Mouse (Mus musculus) neural tube, embryonic 13.5 days (tissue): Measurements from ENCODE around the gene Pax2. TPM values are rescaled to one million over a fixed set of nuclear protein-coding genes. Genes with fewer than 3 reads are reported as not detected.
A peak's percentile ranks its signal among the peaks of the same experiment; 100 is the strongest.

Source experiments
- ATAC-seq: fragments of 200-750 bp; cut with Nextera tagmentation; 2 replicates; pipeline ENCODE4 v1.8.0; 2017; ENCODE audit warnings: low read depth, mild to moderate bottlenecking, moderate TSS enrichment, moderate library complexity
- H3K27ac ChIP-seq: fragments of 300-500 bp; sonication (generic); replicated peaks from 2 replicates; pipeline ENCODE4 v1.5.1; 2015; ENCODE audit warnings: moderate library complexity, mild to moderate bottlenecking, inconsistent platforms
- H3K27me3 ChIP-seq: fragments of 300-500 bp; sonication (generic); 2 replicates; pipeline ENCODE4 v1.6.1; 2015; ENCODE audit warnings: mild to moderate bottlenecking, inconsistent platforms
- H3K36me3 ChIP-seq: fragments of 300-500 bp; sonication (generic); 2 replicates; pipeline ENCODE4 v1.6.1; 2015; ENCODE audit warnings: mild to moderate bottlenecking, inconsistent platforms
- H3K4me1 ChIP-seq: fragments of 300-500 bp; sonication (generic); replicated peaks from 2 replicates; pipeline ENCODE4 v1.6.1; 2015; ENCODE audit warnings: inconsistent platforms
- H3K4me2 ChIP-seq: fragments of 300-500 bp; sonication (generic); 2 replicates; pipeline ENCODE4 v1.6.1; 2015; ENCODE audit warnings: inconsistent platforms, mild to moderate bottlenecking, moderate library complexity
- H3K4me3 ChIP-seq: fragments of 300-500 bp; sonication (generic); 2 replicates; pipeline ENCODE4 v1.5.1; 2015; ENCODE audit warnings: mild to moderate bottlenecking, inconsistent platforms
- H3K9ac ChIP-seq: fragments of 300-500 bp; sonication (generic); 2 replicates; pipeline ENCODE4 v1.6.1; 2015; ENCODE audit warnings: moderate library complexity, mild to moderate bottlenecking, inconsistent platforms
- H3K9me3 ChIP-seq: fragments of 300-500 bp; sonication (generic); 2 replicates; pipeline ENCODE4 v1.6.1; 2016; ENCODE audit warnings: inconsistent platforms
- WGBS: fragments of 180-500 bp; shearing (Covaris S2); methylation state at CpG from one replicate; pipeline ENCODE4 v1.1.7; 2015; 5-methylcytosine and 5-hydroxymethylcytosine counted together
- polyA plus RNA-seq: library from polyadenylated mRNA; unstranded; fragments of >200 nt; fragmentation: Nextera tagmentation; extraction: Ambion mirVana; gene quantifications from 2 replicates; pipeline ENCODE4 v1.2.1, GENCODE M21; 2015

Gene Pax2
- polyA plus RNA-seq, 1 experiment from 2014 or later: 25.2 TPM

- peak overlapping the region; percentile 72 for H3K9ac ChIP-seq
- no peaks in the 10 kb centered on the region for H3K9me3 ChIP-seq
- H3K4me3 ChIP-seq: peak overlapping the region; percentile 35
- H3K27ac ChIP-seq: peak overlapping the region; percentile 92
- peak overlapping the region; percentile 57 for H3K4me2 ChIP-seq
- no peaks in the 10 kb centered on the region for H3K36me3 ChIP-seq
- 1% methylated on average over 42 of the region's 42 CpGs for WGBS
- H3K27me3 ChIP-seq: peaks cover 100% of the 10 kb centered on the region
- 0 out of 2 replicates have a peak, but pooled peaks have one; percentile 15 for ATAC-seq
- peaks cover 37% of the 10 kb centered on the region for H3K4me1 ChIP-seq
Measured at GRCm38 (mm10) chr19:44750051-44751041, 5.5 kb upstream of the Pax2 start.

GRCm38 (mm10) chr19:44751042-44751441, 4.8 kb upstream of the Pax2 start:
- H3K27ac ChIP-seq: peak overlapping the region; percentile 92
- peaks cover 100% of the 10 kb centered on the region for H3K27me3 ChIP-seq
- peak overlapping the region; percentile 35 for H3K4me3 ChIP-seq

GRCm38 (mm10) chr19:44751551-44751950, 4.3 kb upstream of the Pax2 start:
- Histone ChIP-seq H3K9ac (peak overlapping the region; percentile 72; the same call in 1 of the 2 replicates), H3K36me3 (no peaks in the 10 kb centered on the region), H3K27ac (peak overlapping the region; percentile 92), H3K4me2 (peak overlapping the region; percentile 57), H3K4me1 (peaks cover 45% of the 10 kb centered on the region), H3K27me3 (peaks cover 100% of the 10 kb centered on the region), H3K9me3 (no peaks in the 10 kb centered on the region), H3K4me3 (peak overlapping the region; percentile 35; the same call in 1 of the 2 replicates)
- WGBS: 6% methylated on average over 3 of the region's 3 CpGs
- no peak for ATAC-seq

More at GRCm38 (mm10) chr19:44751042-44751441, 4.8 kb upstream of the Pax2 start:
- Histone ChIP-seq H3K9ac (peak overlapping the region; percentile 72), H3K36me3 (no peaks in the 10 kb centered on the region), H3K4me1 (peaks cover 44% of the 10 kb centered on the region), H3K9me3 (no peaks in the 10 kb centered on the region), H3K4me2 (peak overlapping the region; percentile 57)
- ATAC-seq: no peak
- WGBS: under 1% methylated on average over 9 of the region's 9 CpGs

DNA sequence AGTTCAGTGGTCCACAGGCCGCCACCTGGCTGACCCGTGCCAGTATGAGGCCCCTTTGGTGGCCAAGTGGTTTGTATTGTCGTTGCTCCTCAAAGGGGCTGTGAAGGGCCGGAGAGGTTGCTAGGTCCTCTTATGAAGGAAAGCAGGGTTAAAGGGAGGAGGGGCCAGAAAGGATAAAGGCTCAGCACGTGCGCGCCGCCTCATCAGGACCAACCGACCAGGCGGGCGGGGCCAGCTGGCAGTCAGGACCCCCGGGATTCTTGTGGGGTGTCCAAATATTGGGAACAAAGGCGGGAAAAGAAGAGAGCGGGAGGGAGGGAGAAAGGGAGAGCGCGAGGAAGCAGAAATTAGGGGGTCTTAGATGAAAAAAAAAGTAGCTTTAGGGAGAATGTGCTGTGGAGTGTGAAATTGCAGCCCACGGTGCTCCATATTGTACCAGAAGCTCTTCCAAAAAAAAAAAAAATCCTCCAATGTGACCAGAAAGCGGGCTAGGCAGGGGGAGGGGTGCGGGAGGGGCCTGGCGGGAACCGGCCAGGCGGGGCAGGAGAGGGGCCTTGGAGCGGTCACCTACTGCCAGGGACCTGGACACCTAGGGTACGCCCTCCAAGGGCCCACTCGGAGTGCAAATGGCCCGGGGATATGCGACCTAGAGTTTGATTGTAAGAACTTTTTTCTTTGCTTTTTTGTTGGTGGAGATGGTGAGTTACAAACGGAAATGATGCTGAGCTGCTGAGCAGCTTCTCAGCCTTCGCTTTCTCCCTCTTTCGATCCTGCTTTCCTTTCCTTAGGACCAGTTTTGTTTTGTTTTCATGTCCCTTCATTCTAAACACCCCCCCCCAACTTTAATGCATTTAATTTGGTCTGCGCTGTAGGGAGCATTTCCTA, 3.5 kb upstream of the Pax2 start:
- peak overlapping the region; percentile 57 for H3K4me2 ChIP-seq
- under 1% methylated on average over 31 of the region's 31 CpGs for whole genome bisulfite sequencing
- peaks cover 100% of the 10 kb centered on the region for H3K27me3 ChIP-seq
- peak overlapping the region; percentile 92 for H3K27ac ChIP-seq
- H3K4me1 ChIP-seq: peaks cover 48% of the 10 kb centered on the region
- H3K9ac ChIP-seq: peak overlapping the region; percentile 72
- no peaks in the 10 kb centered on the region for H3K9me3 ChIP-seq
- peak overlapping the region; percentile 35 for H3K4me3 ChIP-seq
- no peaks in the 10 kb centered on the region for H3K36me3 ChIP-seq
- ATAC-seq: no peak

DNA sequence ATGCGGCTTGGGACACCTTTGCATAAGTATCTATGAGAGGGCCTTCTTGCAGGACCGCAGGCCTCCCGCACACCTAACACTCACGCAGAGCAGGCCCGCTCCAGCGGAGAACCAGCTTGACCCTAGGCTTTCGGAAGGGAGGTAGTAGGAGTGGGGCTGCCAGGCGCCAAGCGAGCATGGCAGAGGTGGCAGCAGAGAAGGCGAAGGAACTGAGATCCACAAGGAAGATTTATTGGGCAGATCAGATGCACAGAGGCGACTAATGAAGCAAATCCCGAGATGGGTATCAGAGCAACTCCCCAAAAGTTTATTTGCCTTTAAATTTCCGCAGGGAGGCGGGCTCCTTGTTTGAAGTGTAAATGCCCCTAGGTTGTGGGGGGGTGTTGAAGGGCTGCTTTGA, 2.5 kb upstream of the Pax2 start:
- H3K4me2 ChIP-seq: peak overlapping the region; percentile 57
- peak overlapping the region; percentile 92 for H3K27ac ChIP-seq
- H3K4me3 ChIP-seq: peak overlapping the region; percentile 35

DNA sequence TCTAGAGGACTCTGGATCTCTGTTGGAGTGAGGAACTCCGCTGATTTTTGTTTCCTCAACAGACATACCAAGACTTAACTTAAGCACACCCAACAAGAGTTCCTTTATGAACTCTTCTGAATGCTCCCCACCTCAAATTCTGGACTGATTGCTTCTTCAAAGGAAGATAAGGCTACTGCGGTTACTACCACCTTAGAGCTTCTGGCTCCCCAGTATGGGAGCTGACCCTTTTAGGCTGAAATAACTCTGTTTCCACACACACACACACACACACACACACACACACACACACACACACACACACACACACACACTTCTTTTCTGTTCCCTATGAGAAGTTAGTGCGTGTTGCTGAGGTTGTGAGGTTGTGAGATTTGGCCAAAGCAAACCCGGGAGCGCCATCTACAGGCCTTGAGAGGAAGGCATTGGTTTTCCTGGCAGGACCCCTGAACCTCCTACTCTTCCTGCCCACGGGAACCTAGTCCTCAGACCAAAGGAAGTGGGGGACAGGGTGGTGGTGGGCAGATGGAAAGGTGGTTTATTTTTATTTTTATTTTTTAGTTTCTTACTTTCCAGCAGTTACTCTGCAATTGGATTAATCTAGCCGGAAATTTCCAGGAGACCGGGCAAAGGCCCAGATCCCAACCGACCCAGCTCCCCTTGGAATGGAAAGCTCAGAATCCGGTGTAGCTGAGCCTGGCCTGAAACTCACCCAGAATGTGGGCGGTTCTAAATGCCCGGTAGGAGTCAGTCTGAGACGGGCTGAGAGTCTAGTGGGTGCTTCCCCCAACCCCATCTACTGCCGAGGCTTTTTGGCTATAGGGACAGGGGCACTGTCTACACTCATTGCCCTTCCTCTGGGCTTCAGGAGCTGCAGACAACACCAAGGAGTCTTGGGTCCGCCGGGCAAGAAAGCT, 1.1 kb upstream of the Pax2 start:
- Histone ChIP-seq H3K9ac (peak overlapping the region; percentile 82), H3K9me3 (no peaks in the 10 kb centered on the region), H3K4me3 (peak overlapping the region; percentile 56), H3K4me2 (peak overlapping the region; percentile 57), H3K4me1 (peaks cover 51% of the 10 kb centered on the region), H3K27ac (peak overlapping the region; percentile 95), H3K27me3 (peaks cover 96% of the 10 kb centered on the region), H3K36me3 (no peaks in the 10 kb centered on the region)
- 2% methylated on average over 16 of the region's 16 CpGs for WGBS
- no peak for ATAC-seq

More for the DNA sequence above, 2.5 kb upstream of the Pax2 start:
- H3K36me3 ChIP-seq: no peaks in the 10 kb centered on the region
- H3K9ac ChIP-seq: peak overlapping the region; percentile 45
- H3K9me3 ChIP-seq: no peaks in the 10 kb centered on the region
- no peak for ATAC-seq
- WGBS: 3% methylated on average over 14 of the region's 14 CpGs
- H3K4me1 ChIP-seq: peaks cover 51% of the 10 kb centered on the region
- peaks cover 99% of the 10 kb centered on the region for H3K27me3 ChIP-seq

GRCm38 (mm10) chr19:44755378-44755692, 510 bp upstream of the Pax2 start:
- Histone ChIP-seq H3K9ac (peak overlapping the region; percentile 82), H3K9me3 (no peaks in the 10 kb centered on the region), H3K36me3 (no peaks in the 10 kb centered on the region), H3K4me1 (peaks cover 51% of the 10 kb centered on the region), H3K27me3 (peaks cover 94% of the 10 kb centered on the region), H3K4me2 (peak overlapping the region; percentile 57), H3K4me3 (peak overlapping the region; percentile 56), H3K27ac (peak overlapping the region; percentile 95)
- peak; percentile 11; the same call in 1 of the 2 replicates for ATAC-seq
- WGBS: under 1% methylated on average over 13 of the region's 13 CpGs

GRCm38 (mm10) chr19:44756421-44757230, 781 bp downstream of the Pax2 start:
- under 1% methylated on average over 71 of the region's 71 CpGs for WGBS
- Histone ChIP-seq H3K9ac (peak overlapping the region; percentile 82), H3K36me3 (no peaks in the 10 kb centered on the region), H3K4me2 (peak overlapping the region; percentile 57), H3K4me3 (peak overlapping the region; percentile 56), H3K27me3 (peaks cover 94% of the 10 kb centered on the region), H3K4me1 (peaks cover 53% of the 10 kb centered on the region), H3K27ac (peak overlapping the region; percentile 95), H3K9me3 (no peaks in the 10 kb centered on the region)
- peak; percentile 86 for ATAC-seq

GRCm38 (mm10) chr19:44757231-44757871, 1.5 kb downstream of the Pax2 start:
- peak overlapping the region; percentile 82 for H3K9ac ChIP-seq
- H3K4me1 ChIP-seq: peaks cover 54% of the 10 kb centered on the region
- ATAC-seq: no peak
- H3K27ac ChIP-seq: peak overlapping the region; percentile 95
- no peaks in the 10 kb centered on the region for H3K9me3 ChIP-seq
- H3K27me3 ChIP-seq: peaks cover 94% of the 10 kb centered on the region
- H3K36me3 ChIP-seq: no peaks in the 10 kb centered on the region
- H3K4me2 ChIP-seq: peak overlapping the region; percentile 57
- H3K4me3 ChIP-seq: peak overlapping the region; percentile 56
- WGBS: under 1% methylated on average over 38 of the region's 38 CpGs

DNA sequence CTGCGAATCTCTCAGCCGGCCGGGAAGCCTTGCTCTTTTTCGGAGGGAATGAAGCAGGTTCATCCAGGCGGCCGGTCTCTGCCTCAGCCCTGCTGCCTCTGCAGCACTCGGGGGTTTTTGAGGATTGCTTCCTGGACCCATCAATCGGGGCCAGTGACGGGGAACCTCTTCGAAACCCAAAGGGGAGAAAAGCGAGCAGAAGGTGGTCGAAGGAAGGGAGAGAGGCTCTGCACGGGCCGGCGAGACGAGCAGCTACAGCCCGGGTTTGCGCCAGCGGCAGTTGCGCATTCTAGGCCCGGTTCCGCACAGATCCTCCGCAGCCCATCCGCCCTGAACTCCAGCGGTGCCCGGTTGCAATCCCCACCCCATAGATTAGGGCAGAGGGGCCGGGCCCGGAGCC, 3.0 kb downstream of the Pax2 start:
- Histone ChIP-seq H3K27me3 (peaks cover 94% of the 10 kb centered on the region), H3K9me3 (no peaks in the 10 kb centered on the region), H3K4me3 (peak overlapping the region; percentile 56), H3K9ac (peak overlapping the region; percentile 82), H3K36me3 (no peaks in the 10 kb centered on the region), H3K4me1 (peaks cover 52% of the 10 kb centered on the region), H3K27ac (peak overlapping the region; percentile 86), H3K4me2 (peak overlapping the region; percentile 57)
- no peak for ATAC-seq
- WGBS: under 1% methylated on average over 28 of the region's 28 CpGs
